Mouse (Mus musculus): ENCODE measurements at regions not wholly inside any gene's neighbourhood (a gene's known extent, or its start where the extent isn't known, plus 50 kb on each side); places are given as distances from the start of the nearest gene placed in this dataset.
A peak's percentile ranks its signal among the peaks of the same experiment; 100 is the strongest.

GRCm38 (mm10) chr19:15784644-15785043, 162.5 kb downstream of the Psat1 start:
- Histone ChIP-seq H3K36me3 (ENCODE audit: control insufficient read depth, insufficient read depth, low read length) (no peaks in the 10 kb centered on the region), H3K4me2 (no peak overlapping the region), H3K4me1 (ENCODE audit: control insufficient read depth, insufficient read depth, low read length) (no peaks in the 10 kb centered on the region), H3K4me3 (ENCODE audit: low read depth, low read length) (no peak overlapping the region), H3K27ac (ENCODE audit: low read depth, low read length) (no peak overlapping the region), H3K9ac (ENCODE audit: low read length) (no peak overlapping the region), H3K27me3 (ENCODE audit: control insufficient read depth, insufficient read depth, low read length) (peaks cover 7% of the 10 kb centered on the region), H3K9me3 (ENCODE audit: control insufficient read depth, low read length) (no peaks in the 10 kb centered on the region; the same call in 1 of the 2 replicates)
- WGBS = 45% methylated on average over 4 of the region's 4 CpGs
- no peak for DNase-seq (ENCODE audit: low spot score, missing footprints)
- ATAC-seq (ENCODE audit: low FRiP score) = no peak

- ATAC-seq (ENCODE audit: low FRiP score) = no peak
These were observed 177.5 kb downstream of the Psat1 start for GRCm38 (mm10) chr19:15769651-15770050.

DNA sequence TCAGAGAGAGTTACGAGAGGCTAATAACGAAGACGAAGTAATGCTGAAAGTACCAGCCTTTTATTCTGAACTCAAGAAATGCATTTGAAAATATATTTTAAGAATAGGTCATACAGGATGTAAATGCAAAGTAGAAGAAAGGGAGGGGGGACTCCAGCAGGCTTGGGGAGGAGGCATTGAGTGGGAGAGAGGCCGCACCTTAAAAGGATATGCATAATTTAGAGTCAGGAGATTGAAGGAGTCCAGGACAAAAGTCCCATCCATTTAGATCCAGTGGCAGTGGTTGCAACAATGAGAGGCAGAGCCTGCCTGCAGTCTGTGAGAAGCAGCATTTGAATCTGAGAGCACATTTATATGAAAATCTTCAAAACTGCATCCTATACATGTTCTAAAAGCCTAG, 186.1 kb downstream of the Psat1 start:
- peak; percentile 73 for DNase-seq (ENCODE audit: low spot score, missing footprints)
- H3K27ac ChIP-seq (ENCODE audit: low read depth, low read length) = no peak overlapping the region
- H3K4me3 ChIP-seq (ENCODE audit: low read depth, low read length) = no peak overlapping the region
- no peak overlapping the region for H3K4me2 ChIP-seq
- H3K9me3 ChIP-seq (ENCODE audit: control insufficient read depth, low read length) = no peaks in the 10 kb centered on the region
- no peaks in the 10 kb centered on the region for H3K27me3 ChIP-seq (ENCODE audit: control insufficient read depth, insufficient read depth, low read length)
- no peaks in the 10 kb centered on the region for H3K4me1 ChIP-seq (ENCODE audit: control insufficient read depth, insufficient read depth, low read length)
- no peaks in the 10 kb centered on the region for H3K36me3 ChIP-seq (ENCODE audit: control insufficient read depth, insufficient read depth, low read length)
- 72% methylated on average over 4 of the region's 4 CpGs for WGBS
- ATAC-seq (ENCODE audit: low FRiP score) = peak; percentile 73
- no peak overlapping the region for H3K9ac ChIP-seq (ENCODE audit: low read length)

More at GRCm38 (mm10) chr19:15769651-15770050, 177.5 kb downstream of the Psat1 start:
- H3K4me3 ChIP-seq (ENCODE audit: low read depth, low read length) = no peak overlapping the region
- WGBS = 89% methylated on average over 4 of the region's 4 CpGs
- no peak overlapping the region for H3K27ac ChIP-seq (ENCODE audit: low read depth, low read length)
- H3K9me3 ChIP-seq (ENCODE audit: control insufficient read depth, low read length) = no peaks in the 10 kb centered on the region
- no peaks in the 10 kb centered on the region for H3K4me1 ChIP-seq (ENCODE audit: control insufficient read depth, insufficient read depth, low read length)
- H3K27me3 ChIP-seq (ENCODE audit: control insufficient read depth, insufficient read depth, low read length) = no peaks in the 10 kb centered on the region
- no peak for DNase-seq (ENCODE audit: low spot score, missing footprints)
- H3K36me3 ChIP-seq (ENCODE audit: control insufficient read depth, insufficient read depth, low read length) = no peaks in the 10 kb centered on the region
- H3K9ac ChIP-seq (ENCODE audit: low read length) = no peak overlapping the region
- no peak overlapping the region for H3K4me2 ChIP-seq

GRCm38 (mm10) chr19:15745026-15745777, 201.9 kb downstream of the Psat1 start:
- H3K27ac ChIP-seq (ENCODE audit: low read depth, low read length) = no peak overlapping the region
- no peak overlapping the region for H3K4me3 ChIP-seq (ENCODE audit: low read depth, low read length)
- no peaks in the 10 kb centered on the region for H3K27me3 ChIP-seq (ENCODE audit: control insufficient read depth, insufficient read depth, low read length)
- no peaks in the 10 kb centered on the region for H3K36me3 ChIP-seq (ENCODE audit: control insufficient read depth, insufficient read depth, low read length)
- no peaks in the 10 kb centered on the region for H3K9me3 ChIP-seq (ENCODE audit: control insufficient read depth, low read length)
- ATAC-seq (ENCODE audit: low FRiP score) (peak; percentile 52; the same call in 1 of the 2 replicates), DNase-seq (ENCODE audit: low spot score, missing footprints) (peak; percentile 57)
- no peaks in the 10 kb centered on the region for H3K4me1 ChIP-seq (ENCODE audit: control insufficient read depth, insufficient read depth, low read length)
- WGBS = 51% methylated on average over 8 of the region's 8 CpGs
- H3K4me2 ChIP-seq = no peak overlapping the region
- H3K9ac ChIP-seq (ENCODE audit: low read length) = no peak overlapping the region

DNA sequence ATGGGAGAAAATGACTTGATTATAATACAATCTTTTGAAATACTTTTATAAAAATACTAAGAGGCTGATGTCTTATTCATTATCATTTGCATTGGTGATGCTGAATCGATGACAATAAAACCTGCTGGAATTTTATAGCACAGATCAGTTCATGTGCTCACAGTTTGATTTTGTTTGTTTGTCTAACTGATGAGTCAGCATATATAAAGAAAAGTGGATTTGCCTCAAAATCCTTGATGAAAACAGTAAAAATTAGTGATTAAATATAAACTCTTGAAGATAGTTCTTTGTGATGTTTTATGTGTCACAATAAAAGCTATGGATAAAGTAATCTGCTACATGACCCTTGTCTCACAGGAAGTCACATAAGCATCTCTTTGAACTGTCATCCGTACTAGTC, 210.9 kb downstream of the Psat1 start:
- Histone ChIP-seq H3K4me2 (no peak overlapping the region), H3K36me3 (ENCODE audit: control insufficient read depth, insufficient read depth, low read length) (no peaks in the 10 kb centered on the region), H3K27ac (ENCODE audit: low read depth, low read length) (no peak overlapping the region), H3K27me3 (ENCODE audit: control insufficient read depth, insufficient read depth, low read length) (no peaks in the 10 kb centered on the region), H3K4me1 (ENCODE audit: control insufficient read depth, insufficient read depth, low read length) (no peaks in the 10 kb centered on the region), H3K4me3 (ENCODE audit: low read depth, low read length) (no peak overlapping the region), H3K9ac (ENCODE audit: low read length) (no peak overlapping the region), H3K9me3 (ENCODE audit: control insufficient read depth, low read length) (no peaks in the 10 kb centered on the region)
- ATAC-seq (ENCODE audit: low FRiP score) = no peak
- DNase-seq (ENCODE audit: low spot score, missing footprints) = peak; percentile 37
- 76% methylated on average over 2 of the region's 2 CpGs for WGBS

GRCm38 (mm10) chr19:15726785-15727406, 220.2 kb downstream of the Psat1 start:
- Histone ChIP-seq H3K9ac (ENCODE audit: low read length) (no peak overlapping the region), H3K4me1 (ENCODE audit: control insufficient read depth, insufficient read depth, low read length) (no peaks in the 10 kb centered on the region), H3K36me3 (ENCODE audit: control insufficient read depth, insufficient read depth, low read length) (no peaks in the 10 kb centered on the region), H3K27me3 (ENCODE audit: control insufficient read depth, insufficient read depth, low read length) (peaks cover 15% of the 10 kb centered on the region), H3K27ac (ENCODE audit: low read depth, low read length) (no peak overlapping the region), H3K9me3 (ENCODE audit: control insufficient read depth, low read length) (no peaks in the 10 kb centered on the region), H3K4me3 (ENCODE audit: low read depth, low read length) (no peak overlapping the region), H3K4me2 (no peak overlapping the region)
- no peak for DNase-seq (ENCODE audit: low spot score, missing footprints)
- WGBS = 40% methylated on average over 13 of the region's 13 CpGs
- ATAC-seq (ENCODE audit: low FRiP score) = peak; percentile 85

DNA sequence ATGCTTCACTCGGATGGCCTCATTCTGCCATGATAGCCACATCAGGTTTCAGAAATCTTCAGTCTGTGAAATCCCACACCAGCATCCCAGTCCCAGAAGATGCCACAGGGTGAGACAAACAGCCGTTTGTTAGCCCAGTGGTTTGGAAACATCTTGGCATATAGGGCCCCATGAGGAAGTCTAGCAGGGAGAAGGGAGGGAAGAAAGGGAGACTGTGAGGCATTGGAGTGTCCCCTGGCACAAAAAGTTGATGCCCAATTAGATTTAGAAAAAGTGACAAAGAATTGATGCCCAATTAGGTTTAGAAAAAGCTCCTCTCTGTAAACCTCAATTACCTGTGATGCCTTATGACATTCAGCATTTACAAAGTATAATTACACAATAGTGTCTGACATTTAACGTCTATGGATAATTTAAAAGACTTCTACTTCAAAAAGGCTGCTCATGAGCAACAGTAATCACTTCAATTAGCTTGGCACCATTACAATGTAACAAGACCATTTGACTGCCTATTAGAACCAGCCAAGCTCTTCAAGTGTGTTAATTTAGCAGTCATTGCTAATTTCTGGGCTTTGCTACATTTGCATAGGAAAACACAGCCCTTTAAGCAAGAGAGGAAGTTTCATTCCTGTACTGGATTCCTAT, 254.6 kb downstream of the Psat1 start:
- H3K4me1 ChIP-seq (ENCODE audit: control insufficient read depth, insufficient read depth, low read length) = no peaks in the 10 kb centered on the region
- H3K4me3 ChIP-seq (ENCODE audit: low read depth, low read length) = no peak overlapping the region
- H3K9me3 ChIP-seq (ENCODE audit: control insufficient read depth, low read length) = no peaks in the 10 kb centered on the region
- no peak overlapping the region for H3K4me2 ChIP-seq
- WGBS = 81% methylated on average over 3 of the region's 3 CpGs
- H3K9ac ChIP-seq (ENCODE audit: low read length) = no peak overlapping the region
- H3K36me3 ChIP-seq (ENCODE audit: control insufficient read depth, insufficient read depth, low read length) = no peaks in the 10 kb centered on the region
- no peak overlapping the region for H3K27ac ChIP-seq (ENCODE audit: low read depth, low read length)
- no peak for DNase-seq (ENCODE audit: low spot score, missing footprints)
- H3K27me3 ChIP-seq (ENCODE audit: control insufficient read depth, insufficient read depth, low read length) = no peaks in the 10 kb centered on the region
- ATAC-seq (ENCODE audit: low FRiP score) = no peak

DNA sequence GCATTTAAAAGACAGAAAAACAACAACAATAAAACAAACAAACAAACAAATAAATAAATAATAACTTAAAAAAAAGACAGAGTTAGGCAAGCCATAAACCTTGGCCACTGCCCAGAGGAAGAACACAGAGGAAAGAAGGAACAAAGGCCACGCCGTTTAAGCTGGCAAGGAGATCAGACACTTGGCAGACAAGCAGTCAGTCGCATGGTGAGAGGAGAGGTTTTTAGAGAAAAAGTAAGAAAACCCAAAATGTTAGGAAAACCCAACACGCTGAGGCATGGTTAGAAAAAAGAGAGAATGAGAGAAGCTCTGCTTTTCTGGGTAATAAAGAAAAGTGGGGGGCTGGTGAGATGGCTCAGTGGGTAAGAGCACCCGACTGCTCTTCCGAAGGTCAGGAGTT, 277.1 kb downstream of the Psat1 start:
- Histone ChIP-seq H3K27me3 (ENCODE audit: control insufficient read depth, insufficient read depth, low read length) (no peaks in the 10 kb centered on the region), H3K27ac (ENCODE audit: low read depth, low read length) (no peak overlapping the region), H3K9ac (ENCODE audit: low read length) (no peak overlapping the region), H3K4me1 (ENCODE audit: control insufficient read depth, insufficient read depth, low read length) (peaks cover 10% of the 10 kb centered on the region), H3K4me2 (no peak overlapping the region), H3K36me3 (ENCODE audit: control insufficient read depth, insufficient read depth, low read length) (no peaks in the 10 kb centered on the region), H3K4me3 (ENCODE audit: low read depth, low read length) (no peak overlapping the region), H3K9me3 (ENCODE audit: control insufficient read depth, low read length) (no peaks in the 10 kb centered on the region)
- whole genome bisulfite sequencing = 83% methylated on average over 6 of the region's 6 CpGs
- peak; percentile 60 for DNase-seq (ENCODE audit: low spot score, missing footprints)
- ATAC-seq (ENCODE audit: low FRiP score) = no peak

DNA sequence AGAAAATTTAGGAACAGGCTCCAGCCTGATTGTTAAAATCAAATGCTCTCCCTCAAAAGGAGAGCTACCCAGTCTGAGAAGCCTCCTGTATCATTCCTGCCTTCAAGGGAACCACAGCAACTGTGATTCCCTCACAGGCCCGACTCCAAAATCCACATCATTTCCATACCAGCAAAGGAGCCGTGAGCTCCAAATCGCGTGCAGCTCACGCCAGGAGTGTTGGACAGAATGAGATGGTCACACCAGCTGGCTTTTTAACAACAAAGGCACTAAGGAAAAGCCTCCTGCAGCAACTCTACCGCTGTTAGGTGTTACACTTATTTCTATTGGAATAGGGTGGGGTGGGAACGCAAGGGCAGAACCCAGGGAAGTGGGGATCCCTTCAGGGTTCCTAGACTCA, 277.6 kb downstream of the Psat1 start:
- ATAC-seq (ENCODE audit: low FRiP score) (no peak), DNase-seq (ENCODE audit: low spot score, missing footprints) (peak; percentile 69)
- Histone ChIP-seq H3K9me3 (ENCODE audit: control insufficient read depth, low read length) (no peaks in the 10 kb centered on the region), H3K4me3 (ENCODE audit: low read depth, low read length) (no peak overlapping the region), H3K4me1 (ENCODE audit: control insufficient read depth, insufficient read depth, low read length) (peaks cover 10% of the 10 kb centered on the region), H3K4me2 (no peak overlapping the region), H3K36me3 (ENCODE audit: control insufficient read depth, insufficient read depth, low read length) (no peaks in the 10 kb centered on the region), H3K27me3 (ENCODE audit: control insufficient read depth, insufficient read depth, low read length) (no peaks in the 10 kb centered on the region), H3K9ac (ENCODE audit: low read length) (no peak overlapping the region), H3K27ac (ENCODE audit: low read depth, low read length) (no peak overlapping the region)
- WGBS = 70% methylated on average over 7 of the region's 7 CpGs
